Mouse (Mus musculus): Measurements from ENCODE around the gene Fadd. TPM values are rescaled to one million over a fixed set of nuclear protein-coding genes. Genes with fewer than 3 reads are reported as not detected.

The Fadd gene
- total RNA-seq, 2 experiments from 2014 or later = 10.6 to 13.1 TPM

DNA sequence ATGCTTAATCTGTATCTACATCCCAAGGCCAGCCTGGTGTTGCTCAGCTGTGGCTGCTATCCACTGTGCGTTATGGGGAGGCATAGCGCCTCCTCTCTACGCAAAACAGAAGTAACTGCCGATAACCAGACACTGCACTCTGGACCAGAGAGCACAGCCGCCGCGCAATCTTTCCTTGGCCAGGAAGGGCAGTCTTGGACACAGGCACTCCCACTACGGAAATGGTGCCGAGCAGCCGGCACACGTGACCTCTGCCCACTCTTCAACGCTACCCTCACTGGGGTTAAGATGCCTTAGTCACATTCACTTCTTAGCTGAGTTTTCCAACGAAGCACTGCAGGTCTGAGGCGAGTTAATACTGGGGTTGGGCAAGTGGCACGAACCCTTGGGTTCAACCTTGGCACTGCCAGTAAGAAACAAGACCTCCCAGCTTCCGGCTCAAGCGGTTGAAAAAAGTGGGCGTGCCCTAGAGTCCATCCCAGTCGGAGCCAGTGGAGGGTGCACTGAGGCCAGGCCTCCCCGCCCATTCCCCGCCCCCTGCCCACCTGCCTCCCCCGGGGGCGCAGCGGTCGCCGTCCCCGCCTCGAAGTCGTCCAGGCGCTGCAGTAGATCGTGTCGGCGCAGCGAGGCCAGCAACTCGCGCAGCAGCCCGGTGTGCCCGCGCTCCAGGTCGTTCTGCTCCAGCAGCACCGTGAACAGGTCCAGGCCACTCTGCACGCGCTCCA lies 542 bp downstream of the Fadd start:
- DNase-seq = peak; percentile 91 to 92
- intact Hi-C loops (cut with DNase I) = no loop called here

DNA sequence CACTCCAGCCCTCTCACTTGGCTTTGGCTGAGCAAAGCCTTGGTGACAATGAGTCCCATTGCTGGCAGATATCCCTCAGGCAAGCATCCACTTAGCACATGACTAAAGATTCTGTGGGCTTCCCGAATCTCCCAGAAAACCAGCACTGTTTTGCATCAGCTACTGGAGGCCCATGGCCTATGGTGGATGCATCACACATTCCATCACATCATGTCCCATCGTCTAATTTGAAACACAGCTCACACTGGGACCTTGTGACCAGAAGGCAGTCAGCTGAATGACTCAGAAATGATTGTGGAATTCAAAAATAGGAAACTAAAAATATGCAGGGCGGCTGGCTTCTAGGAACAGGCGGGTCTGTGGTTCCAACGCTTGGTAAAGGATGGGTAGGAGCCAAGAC lies 4.4 kb downstream of the Fadd start:
- intact Hi-C loops (cut with DNase I) = loop anchor here (2.0 to 5.0 kb wide), 2 partner anchors 23 to 36 kb away; no protein-coding TSS in a partner anchor
- DNase-seq = peak; percentile 59 to 81

DNA sequence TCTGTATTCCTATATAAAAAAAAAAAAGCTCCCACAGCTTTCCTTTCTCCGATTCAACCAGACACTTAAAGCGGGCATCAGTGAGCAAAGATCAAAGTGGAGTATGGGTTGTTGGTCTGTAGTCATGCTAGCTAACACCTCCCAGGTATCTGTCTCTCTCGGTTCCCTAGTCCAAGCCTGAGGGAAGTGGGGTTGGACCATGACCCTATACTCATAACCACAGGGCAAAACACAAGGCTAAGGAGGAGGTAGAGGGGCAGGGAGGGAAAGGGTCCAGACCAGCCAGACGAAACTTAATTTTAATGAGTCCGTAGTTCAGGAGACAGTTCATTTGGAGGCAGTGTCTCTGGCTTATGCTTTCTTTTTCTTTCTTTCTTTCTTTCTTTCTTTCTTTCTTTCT lies 10.0 kb downstream of the Fadd start:
- no peak for DNase-seq
- intact Hi-C loops (cut with DNase I) = no loop called here

DNA sequence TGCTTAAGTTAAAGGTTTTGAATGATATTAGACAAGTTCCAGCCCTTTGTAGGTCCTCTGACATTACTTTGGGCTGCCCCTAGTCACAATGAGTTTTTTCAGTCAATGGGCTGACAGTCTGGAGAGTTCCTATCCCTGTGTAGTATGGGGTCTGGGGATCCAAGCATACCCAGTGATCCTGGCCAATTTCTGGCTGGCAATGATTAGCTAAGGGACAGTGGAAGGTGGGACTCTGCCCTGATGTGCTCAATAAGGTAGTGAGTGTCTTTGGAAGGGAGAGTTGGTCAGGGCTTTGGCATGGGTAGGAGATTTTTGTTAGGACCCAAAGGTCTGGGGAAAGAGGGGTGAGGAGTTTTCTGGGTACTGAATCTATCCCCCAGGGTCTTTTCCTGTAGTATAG lies 10.7 kb downstream of the Fadd start:
- no peak for DNase-seq
- intact Hi-C loops (cut with DNase I) = no loop called here

DNA sequence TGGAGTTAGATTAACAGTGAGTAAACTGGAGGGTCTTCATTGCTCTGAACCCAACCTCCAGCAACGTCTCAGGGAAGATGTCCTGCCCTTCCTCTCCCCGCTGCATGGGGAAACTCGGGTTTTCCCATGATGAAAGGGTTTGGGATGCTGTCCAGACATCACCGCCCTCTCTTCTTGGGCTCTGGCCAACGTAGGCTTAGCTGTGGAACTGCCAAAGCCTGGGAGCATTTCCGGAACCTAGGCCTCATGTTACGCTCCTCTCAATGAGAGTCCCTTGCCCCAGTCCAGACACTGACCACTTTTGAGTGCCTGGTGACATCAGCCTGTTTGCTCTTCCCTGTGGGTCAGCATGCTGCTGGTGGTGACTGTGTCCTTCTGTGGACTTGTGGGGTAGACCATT lies 12.8 kb downstream of the Fadd start:
- intact Hi-C loops (cut with DNase I) = no loop called here
- peak; percentile 86 to 90 for DNase-seq

DNA sequence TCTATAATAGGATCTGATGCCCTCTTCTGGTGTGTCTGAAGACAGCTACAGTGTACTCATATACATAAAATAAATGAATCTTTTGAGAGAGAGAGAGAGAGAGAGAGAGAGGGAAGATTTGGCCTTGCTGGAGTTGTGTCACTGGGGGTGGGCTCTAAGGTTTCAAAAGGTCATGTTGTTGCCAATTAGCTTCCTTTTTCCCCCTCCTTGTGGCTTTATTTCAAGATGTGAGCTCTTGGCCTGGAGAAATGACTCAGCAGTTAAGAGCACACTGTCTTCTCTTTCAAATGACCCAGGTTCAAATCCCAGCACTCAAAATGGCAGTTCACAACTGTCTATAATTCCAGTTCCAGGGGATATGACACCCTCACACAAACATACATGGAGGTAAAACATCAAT lies 14.2 kb downstream of the Fadd start:
- no peak for DNase-seq
- intact Hi-C loops (cut with DNase I) = no loop called here

DNA sequence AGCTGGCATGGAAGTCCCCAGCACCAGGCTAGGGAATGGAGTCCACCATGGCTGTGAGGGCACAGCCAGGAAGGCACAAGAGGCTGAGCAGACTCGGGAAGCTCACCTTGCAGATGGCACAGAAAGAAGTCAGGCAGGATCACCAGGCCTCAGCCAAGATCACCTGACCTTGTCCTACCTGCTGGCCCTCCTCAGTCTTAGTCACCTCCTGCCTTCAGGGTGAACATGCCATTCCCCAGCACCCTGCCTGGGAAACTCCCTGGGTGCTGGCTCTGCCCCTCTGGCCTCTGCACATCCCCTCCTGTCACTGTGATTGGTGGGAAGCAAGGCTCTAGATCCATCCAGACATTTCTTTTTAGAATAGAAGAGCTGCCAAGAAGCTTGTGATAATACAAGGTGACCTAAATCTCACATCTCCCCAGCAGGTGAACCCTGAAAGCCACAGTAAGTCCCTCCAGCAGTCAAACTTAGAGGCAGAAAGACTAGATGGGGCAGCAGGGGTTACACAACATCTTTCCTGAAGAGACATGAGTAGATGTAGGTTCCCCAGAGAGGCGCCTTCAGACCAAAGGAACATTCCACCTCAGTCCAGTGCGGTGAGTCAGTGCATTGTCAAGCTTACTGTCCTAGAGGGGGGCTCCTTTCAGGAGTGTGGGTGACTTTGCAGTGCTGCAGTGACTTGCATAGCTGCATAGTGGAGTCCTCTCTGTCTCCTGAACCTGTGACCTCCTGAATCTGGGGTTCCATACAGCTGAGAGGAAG lies 15.2 kb downstream of the Fadd start:
- no peak for DNase-seq
- intact Hi-C loops (cut with DNase I) = no loop called here

DNA sequence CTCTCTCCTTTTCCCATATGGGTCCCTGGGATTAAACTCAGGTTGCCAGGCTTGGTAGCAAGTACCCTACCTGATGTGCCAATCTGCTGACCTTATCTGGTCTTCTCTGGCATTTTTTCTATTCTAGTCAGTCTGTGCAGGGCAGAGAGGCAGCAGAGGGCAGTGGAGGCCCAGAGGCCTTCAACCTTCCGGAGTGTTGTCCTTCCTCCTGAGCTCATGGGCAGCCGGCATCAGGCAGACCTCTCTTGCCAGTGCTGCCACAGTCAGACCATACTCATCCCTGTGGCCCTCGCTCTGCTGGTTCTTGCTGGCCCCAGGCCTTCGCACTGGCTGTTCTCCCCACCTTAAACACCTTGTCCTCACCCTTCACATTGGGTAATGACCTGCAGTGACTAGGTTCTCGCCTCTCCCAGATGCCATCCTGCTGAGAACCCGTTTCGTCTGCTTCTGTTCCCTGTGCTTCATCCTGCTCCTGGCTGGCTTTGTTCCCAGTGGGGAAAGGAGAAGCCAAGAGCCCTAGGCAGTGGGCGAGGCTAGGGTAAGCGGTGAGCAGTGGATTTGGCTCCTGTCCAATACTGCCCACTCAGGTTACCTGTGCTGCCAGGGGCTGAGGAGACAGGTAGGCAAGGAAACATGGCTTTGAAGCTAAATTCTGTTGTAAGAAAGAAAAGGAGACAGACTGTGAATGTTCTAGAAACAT lies 18.7 kb downstream of the Fadd start:
- intact Hi-C loops (cut with DNase I) = no loop called here

DNA sequence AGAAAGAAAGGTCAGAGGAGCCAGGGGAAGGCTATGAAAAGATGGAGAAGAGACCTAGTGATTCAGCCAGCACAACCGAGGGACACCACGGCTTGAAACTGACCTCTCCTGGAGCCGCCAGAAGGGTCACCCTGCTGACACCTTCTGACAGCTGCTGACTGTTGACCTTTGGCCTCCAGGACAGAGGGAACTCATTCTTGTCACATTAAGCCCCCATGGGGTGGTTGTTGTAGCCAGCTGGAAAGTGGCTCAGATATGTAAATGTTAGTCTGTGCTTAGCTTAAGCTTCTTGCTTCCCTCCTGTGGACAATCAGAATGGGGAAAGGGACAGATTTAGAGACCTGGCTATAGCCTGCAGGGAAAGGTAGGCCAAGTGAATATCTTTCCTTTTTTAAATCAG lies 20.2 kb downstream of the Fadd start:
- intact Hi-C loops (cut with DNase I) = no loop called here

More for the DNA sequence above, 18.7 kb downstream of the Fadd start:
- DNase-seq = no peak

DNA sequence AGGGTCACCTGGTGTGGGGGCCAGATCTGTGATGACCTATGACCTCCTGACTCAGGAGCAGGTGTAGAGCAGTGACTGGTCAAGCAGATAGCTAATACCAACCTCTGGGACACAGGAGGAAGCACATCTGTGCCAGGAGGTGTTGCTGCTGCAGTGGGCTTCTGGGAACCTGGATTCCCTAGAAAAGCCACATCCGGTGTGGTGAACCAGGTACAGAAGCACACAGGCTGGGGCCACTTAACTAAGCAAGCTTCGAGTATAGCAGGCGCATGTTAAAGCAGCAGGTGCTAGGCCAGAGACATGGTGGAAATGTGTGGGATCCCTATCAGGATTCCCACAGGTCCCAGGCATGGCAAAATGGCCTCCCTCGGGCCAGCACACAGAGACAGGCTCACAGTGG lies 21.7 kb downstream of the Fadd start:
- no peak for DNase-seq
- intact Hi-C loops (cut with DNase I) = no loop called here

More for the DNA sequence above, 20.2 kb downstream of the Fadd start:
- DNase-seq = no peak

DNA sequence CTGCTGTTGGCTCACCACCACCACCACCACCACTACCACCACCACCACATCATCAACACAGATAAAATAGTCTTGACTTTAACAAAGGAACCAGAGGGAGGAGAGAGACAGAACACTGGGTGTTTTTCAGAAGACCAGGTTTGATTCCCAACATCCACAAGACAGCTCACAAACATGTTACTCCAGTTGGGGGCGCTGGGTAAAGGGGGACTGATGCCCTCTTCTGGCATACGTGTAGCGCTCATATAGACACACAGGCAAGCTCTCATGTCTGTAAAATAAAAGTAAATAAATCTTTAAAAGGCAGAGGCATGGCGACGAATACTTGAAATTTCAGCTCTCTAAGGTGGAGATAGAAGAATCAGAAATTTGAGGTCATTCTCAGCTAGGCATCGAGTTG lies 23.7 kb downstream of the Fadd start:
- no peak for DNase-seq
- intact Hi-C loops (cut with DNase I) = no loop called here

DNA sequence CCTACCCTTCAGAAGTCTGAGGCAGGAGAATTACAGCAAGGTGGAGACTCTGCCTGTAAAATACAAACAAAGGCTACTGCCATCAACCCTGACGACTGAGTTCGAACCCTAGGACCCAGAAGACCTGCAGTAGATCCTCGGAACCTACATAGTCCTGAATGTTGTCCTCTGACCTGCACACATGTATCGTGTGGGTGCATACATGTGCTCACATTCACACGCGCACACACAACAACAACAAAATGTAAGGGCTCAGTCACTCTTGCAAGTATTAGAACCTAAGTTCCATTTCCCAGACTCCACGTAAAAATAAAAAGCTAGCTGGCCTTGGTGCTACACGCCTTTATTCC lies 28.2 kb downstream of the Fadd start:
- intact Hi-C loops (cut with DNase I) = loop anchor here (2.0 kb wide), 1 partner anchor 23 kb away; no protein-coding TSS in a partner anchor

DNA sequence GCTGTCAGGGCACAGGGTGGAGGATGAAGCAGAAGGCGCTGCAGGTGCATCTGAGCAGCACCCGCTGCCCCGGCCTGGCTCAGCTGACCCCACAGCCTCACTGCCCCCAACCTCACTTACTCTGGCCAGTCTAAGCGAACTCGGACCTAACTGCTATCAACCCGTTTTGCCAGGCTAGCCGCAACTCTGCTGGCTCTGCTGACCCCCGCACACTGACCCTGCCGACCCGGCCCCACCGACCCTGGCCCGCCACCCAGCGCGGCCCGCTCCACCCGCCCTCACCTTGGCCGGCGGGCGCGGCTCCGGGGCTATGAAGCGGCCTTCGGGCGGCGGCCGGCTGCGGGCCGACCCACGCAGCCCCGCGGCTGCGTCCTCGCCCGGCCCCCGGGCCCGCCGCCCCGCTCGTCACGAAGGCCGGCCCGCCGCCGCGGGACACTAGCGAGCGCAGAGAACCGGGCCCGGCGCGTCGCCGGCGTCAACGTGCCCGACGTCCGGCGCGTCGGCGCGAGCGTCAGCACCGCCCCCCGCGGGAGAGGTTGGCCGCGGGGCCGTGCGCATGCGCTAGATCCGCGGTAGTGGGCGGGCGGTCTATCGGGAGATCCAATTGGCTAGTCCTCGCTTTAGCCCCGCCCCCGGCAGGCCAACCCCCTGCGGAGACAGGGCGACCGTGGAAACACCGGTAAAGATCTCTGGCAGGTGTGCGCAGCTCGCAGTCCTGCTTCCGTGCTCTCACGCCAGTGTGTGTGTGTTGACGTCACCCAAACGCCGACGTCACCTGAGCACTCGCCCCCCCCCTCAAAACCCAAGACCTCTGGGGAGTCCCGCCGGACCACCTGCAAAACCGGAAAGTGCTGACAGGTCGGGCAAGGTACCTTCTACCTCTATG lies 28.8 kb downstream of the Fadd start, which contains the start of gene Ppfia1:
Gene Ppfia1, minus strand, starts transcription at position 493 of the 886 bp plus-strand sequence.
- DNase-seq = peak; percentile 98
- intact Hi-C loops (cut with DNase I) = loop anchor here (2.0 kb wide), 1 partner anchor 23 kb away; no protein-coding TSS in a partner anchor

More for the DNA sequence above, 28.2 kb downstream of the Fadd start:
- no peak for DNase-seq

DNA sequence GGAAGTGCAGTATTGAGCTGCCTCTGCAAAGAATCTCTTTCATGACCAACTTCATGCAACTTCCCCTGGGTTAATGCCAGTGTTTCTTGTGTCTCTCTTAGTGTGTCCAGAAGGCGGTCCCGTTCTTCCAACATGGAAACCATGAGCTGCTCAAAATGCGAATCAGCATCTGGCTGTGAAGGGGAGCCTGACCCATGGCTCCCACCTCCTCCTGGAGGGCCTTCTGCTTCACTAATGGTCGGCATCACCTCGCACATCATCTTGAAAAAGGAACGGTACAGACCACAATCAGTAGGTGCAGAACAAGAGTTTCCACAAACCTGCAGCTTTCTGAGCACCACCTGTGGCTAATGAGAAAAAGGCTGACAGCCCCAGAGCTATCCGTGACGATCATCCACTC lies 30.0 kb downstream of the Fadd start:
- DNase-seq = no peak
- intact Hi-C loops (cut with DNase I) = no loop called here

DNA sequence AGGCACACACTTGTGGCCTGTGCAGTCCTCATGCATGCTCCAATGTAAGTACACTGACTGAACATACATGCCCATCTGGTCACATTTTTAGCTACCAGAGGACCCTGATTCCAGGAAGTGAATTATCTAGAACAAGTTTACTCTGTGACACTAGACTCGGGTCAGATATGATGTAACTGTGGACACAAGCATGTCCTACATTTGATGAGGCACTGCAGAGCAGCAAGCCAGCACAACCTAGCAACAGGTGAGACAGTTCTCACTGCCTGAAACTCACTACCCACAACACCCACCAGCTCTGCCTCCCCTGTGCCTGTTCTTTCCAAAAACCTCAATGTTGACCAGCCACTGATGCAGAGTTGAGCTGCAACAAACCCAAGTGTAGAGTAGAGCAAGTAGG lies 31.5 kb downstream of the Fadd start:
- DNase-seq = no peak
- intact Hi-C loops (cut with DNase I) = no loop called here

DNA sequence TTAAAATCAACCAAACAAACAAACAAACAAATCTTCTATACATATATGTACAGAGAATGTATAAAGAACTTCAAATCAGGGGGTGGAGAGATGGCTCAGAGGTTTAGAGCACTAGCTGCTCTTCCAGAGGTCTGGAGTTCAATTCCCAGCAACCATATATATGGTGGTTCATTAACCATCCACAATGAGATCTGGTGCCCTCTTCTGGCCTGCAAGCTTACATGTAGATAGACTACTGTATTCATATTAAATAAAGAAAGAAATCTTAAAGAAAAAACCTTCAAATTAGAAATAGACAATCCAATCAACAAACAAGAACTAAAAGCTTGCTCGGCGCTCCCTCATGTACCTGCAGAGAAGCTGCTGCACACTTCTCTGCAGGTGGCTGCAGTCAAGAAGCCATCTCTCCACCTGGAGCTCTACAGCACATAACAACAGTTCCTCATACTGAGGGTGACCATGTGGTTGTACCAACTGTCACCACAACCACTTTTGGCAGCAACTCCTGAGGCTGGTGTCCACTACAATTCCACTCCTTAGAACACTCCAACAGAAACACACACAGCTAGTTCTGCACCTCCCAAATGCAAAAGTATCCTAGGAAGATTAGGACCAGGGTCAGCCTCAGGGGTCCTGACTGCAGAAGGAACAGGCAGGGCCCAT lies 32.2 kb downstream of the Fadd start:
- DNase-seq = no peak
- intact Hi-C loops (cut with DNase I) = no loop called here

DNA sequence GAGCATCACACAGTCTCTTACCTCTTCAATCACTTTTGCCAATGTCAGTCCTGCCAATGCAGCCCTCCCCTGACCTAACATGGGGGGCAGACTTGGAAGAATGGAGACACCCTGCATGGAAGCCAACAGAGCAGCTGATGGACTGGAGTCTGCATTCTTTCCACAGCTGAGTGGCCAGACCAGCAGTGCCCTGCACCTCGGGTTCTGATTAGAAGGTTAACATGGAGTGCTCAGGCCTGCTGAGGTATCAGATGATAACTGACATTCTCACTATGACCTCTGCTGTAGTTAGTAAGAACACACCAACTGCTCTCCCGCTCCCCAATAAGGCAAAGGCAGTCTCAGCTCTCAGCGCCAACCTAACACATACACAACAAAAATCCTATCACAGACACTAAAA lies 37.0 kb downstream of the Fadd start:
- peak; percentile 64 to 81 for DNase-seq
- intact Hi-C loops (cut with DNase I) = no loop called here

DNA sequence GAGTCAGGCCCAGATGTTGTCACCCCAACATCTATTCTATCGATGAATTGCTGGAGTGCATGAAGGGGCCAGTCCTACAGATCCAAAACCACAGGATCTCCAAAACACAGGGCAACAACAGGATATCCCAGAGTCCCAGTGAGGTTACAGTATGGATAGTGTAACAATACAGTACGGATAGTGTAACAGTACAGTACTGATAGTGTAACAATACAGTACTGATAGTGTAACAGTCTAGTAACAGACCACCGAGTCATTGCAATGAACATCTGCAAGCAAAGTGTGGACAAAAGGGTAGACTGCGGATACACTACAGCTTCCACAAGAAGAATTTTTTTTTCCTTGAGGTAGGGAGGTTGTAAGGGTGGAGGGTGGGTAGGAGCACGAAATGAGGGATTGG lies 40.9 kb downstream of the Fadd start:
- DNase-seq = no peak
- intact Hi-C loops (cut with DNase I) = loop anchor here (5.0 kb wide), 1 partner anchor 36 kb away; no protein-coding TSS in a partner anchor

DNA sequence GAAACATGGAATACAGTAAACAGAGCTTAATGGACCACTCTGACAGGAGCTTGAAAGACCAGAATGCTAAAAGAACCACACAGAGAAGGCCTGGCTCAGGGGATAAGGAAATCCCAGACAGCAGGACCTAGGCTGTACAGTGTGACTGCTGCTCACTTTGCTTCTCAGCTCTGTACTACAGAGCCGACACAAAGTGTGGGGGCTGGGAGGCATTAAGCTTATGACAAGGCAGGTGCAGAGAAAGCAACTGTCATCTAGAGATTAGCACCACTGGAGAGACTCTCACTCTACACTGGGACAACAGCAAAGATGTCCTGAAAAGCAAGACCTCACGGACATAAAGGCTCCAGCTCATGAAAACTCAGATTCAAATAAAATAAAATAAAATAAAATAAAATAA lies 43.1 kb downstream of the Fadd start:
- DNase-seq = no peak

More for the DNA sequence above, 43.1 kb downstream of the Fadd start:
- intact Hi-C loops (cut with DNase I) = no loop called here
